Mouse (Mus musculus) liver, adult 2 months (tissue): ENCODE data around the gene Pear1. TPM values are rescaled to one million over a fixed set of nuclear protein-coding genes. Genes with fewer than 3 reads are reported as not detected.

Source experiments
- DNase-seq: peaks from one replicate; pipeline ENCODE4 v3.0.0-alpha.2; 2011; ENCODE audit warnings: low read depth, low spot score; ENCODE audit errors: extremely low read depth
- H3K27ac ChIP-seq: fragments of 200-500 bp; replicated peaks from 2 replicates; pipeline ENCODE4 v1.5.1; 2012; ENCODE audit warnings: low read depth, mild to moderate bottlenecking, control low read depth, inconsistent platforms, low read length; ENCODE audit not compliant: insufficient read depth
- H3K27me3 ChIP-seq: fragments of 200-500 bp; 2 replicates; pipeline ENCODE4 v1.6.1; 2012; ENCODE audit warnings: mild to moderate bottlenecking, moderate library complexity, low read length, inconsistent platforms; ENCODE audit not compliant: control insufficient read depth, insufficient read depth
- H3K36me3 ChIP-seq: fragments of 200-500 bp; 2 replicates; pipeline ENCODE4 v1.6.1; 2012; ENCODE audit warnings: low read length, inconsistent platforms; ENCODE audit not compliant: control insufficient read depth, insufficient read depth
- H3K4me1 ChIP-seq: fragments of 200-500 bp; 2 replicates; pipeline ENCODE4 v1.6.1; 2011; ENCODE audit warnings: low read length; ENCODE audit not compliant: control insufficient read depth, insufficient read depth
- H3K4me3 ChIP-seq: fragments of 200-500 bp; 2 replicates; pipeline ENCODE4 v1.5.1; 2011; ENCODE audit warnings: low read depth, mild to moderate bottlenecking, control low read depth, low read length, moderate library complexity; ENCODE audit not compliant: insufficient read depth
- H3K79me2 ChIP-seq: fragments of 200-500 bp; 2 replicates; pipeline ENCODE4 v1.6.1; 2012; ENCODE audit warnings: inconsistent platforms, mild to moderate bottlenecking, low read length, moderate library complexity; ENCODE audit not compliant: control insufficient read depth, insufficient read depth
- H3K9ac ChIP-seq: fragments of 200-500 bp; 2 replicates; pipeline ENCODE4 v1.6.1; 2012; ENCODE audit warnings: low read depth, mild to moderate bottlenecking, control low read depth, inconsistent platforms, low read length
- CTCF ChIP-seq: fragments of 200-500 bp; IDR thresholded peaks from 2 replicates; pipeline ENCODE4 v1.5.1; 2011; ENCODE audit warnings: low read depth, low read length, control low read depth
- POLR2A ChIP-seq: fragments of 200-500 bp; IDR thresholded peaks from 2 replicates; pipeline ENCODE4 v1.6.1; 2011; ENCODE audit warnings: low read length, control low read depth; ENCODE audit not compliant: insufficient read depth; ENCODE audit errors: extremely low read depth
- WGBS: fragments of 180-500 bp; shearing (Covaris S2); methylation state at CpG from one replicate; pipeline ENCODE4 v1.1.7; 2018; 5-methylcytosine and 5-hydroxymethylcytosine counted together
- polyA plus RNA-seq: library from polyadenylated mRNA; depleted of rRNA; stranded (reverse); fragments of >200 nt; gene quantifications from 2 replicates; pipeline ENCODE4 v1.2.3, GENCODE M21; 2012
- total RNA-seq: library from RNA; depleted of rRNA; stranded (reverse); fragments of >200 nt; gene quantifications from 2 replicates; pipeline ENCODE4 v1.2.3, GENCODE M21; 2014

The Pear1 gene
- total and polyA plus RNA-seq, 2 experiments: 2.3 to 12.7 TPM

DNA sequence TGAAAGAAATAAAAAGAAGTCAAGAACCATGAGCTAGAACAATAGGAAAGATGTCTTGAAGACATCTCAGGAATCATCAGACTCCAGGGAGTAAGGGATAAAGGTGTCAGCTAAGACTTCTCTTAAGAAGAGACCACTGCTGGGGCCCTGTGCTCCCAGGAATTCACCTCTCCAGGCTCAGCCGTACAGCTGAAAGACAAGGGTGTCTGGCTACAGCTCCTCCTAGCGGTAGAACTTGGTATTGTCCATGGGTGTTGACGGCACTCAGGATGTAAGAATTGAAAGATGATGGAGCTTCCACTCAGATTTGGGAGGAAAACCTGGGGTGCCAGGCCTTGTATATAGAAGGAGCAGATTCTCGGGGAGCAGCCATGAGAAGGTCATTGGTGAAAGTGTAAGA, 14.5 kb upstream of the Pear1 start:
- Histone ChIP-seq H3K4me1 (no peaks in the 10 kb centered on the region), H3K27me3 (no peaks in the 10 kb centered on the region), H3K36me3 (no peaks in the 10 kb centered on the region), H3K4me3 (no peak overlapping the region), H3K79me2 (no peaks in the 10 kb centered on the region), H3K9ac (no peak overlapping the region), H3K27ac (no peak overlapping the region)
- TF ChIP-seq CTCF (peak; percentile 75), POLR2A (no peak)
- 2% methylated on average over 4 of the region's 4 CpGs for WGBS
- peak; percentile 37 for DNase-seq

DNA sequence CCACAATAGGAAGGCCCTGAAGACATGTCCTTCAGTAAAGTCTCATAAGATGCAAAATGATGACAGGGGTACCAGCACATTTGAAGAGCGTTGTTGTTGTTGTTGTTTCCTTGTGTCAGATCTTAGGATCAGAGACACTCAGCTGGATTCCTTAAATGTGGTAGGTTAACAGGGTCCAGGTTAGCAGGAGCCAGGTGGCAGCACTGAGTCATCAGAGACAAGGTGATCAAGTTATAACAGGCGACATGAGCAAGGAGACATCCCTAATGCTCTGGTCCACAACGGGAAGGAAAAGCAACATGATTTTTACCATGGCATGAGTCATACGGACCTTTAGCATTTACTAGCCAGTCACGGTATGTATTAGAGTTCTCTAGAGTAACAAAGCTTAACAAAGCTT, 9.4 kb upstream of the Pear1 start:
- no peak for DNase-seq
- 65% methylated on average over 5 of the region's 5 CpGs for WGBS
- peak; percentile 33; the same call in 1 of the 2 replicates for TF ChIP-seq CTCF
- no peak for TF ChIP-seq POLR2A
- Histone ChIP-seq H3K9ac (no peak overlapping the region), H3K79me2 (no peaks in the 10 kb centered on the region), H3K4me1 (no peaks in the 10 kb centered on the region), H3K4me3 (no peak overlapping the region), H3K27ac (no peak overlapping the region), H3K36me3 (no peaks in the 10 kb centered on the region), H3K27me3 (no peaks in the 10 kb centered on the region)

DNA sequence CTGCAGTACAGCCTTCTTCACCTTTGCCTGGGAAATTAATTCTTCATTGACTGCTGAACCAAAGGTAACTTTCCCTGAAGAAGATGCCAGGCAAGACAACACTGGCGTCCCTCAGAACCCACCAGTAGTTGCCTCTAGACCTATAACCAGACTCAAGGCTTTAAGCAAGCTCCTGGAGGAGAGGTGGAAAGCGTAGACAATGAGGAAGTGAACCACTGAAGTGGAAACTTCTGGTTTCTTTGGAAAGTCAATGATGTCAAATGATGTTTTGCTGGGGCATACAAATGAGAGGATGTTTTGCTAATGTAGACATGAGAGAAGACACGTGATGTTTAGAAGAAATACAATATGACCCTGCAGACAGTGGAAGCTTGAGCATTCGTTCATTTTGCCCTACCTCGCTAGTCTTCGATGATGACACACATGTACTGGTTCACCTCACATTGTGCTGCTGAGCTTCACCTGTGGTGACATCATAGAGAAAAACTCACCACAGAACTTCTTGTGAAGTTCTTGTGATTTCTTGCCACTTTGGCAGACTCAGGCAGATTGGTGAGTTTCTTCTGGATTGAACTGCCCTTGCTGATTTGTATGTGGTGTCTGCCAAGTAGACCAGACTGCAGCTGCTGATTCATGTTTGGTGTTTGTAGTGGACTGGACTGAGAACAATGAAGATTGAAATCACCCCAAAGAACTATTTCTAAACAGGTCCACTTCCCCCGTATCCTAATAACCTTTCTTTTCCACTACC, 8.2 kb upstream of the Pear1 start:
- Histone ChIP-seq H3K27ac (no peak overlapping the region), H3K27me3 (no peaks in the 10 kb centered on the region), H3K4me3 (no peak overlapping the region), H3K9ac (no peak overlapping the region), H3K4me1 (no peaks in the 10 kb centered on the region), H3K36me3 (no peaks in the 10 kb centered on the region), H3K79me2 (no peaks in the 10 kb centered on the region)
- DNase-seq: no peak
- TF ChIP-seq CTCF: no peak
- no peak for TF ChIP-seq POLR2A
- 81% methylated on average over 7 of the region's 7 CpGs for WGBS

DNA sequence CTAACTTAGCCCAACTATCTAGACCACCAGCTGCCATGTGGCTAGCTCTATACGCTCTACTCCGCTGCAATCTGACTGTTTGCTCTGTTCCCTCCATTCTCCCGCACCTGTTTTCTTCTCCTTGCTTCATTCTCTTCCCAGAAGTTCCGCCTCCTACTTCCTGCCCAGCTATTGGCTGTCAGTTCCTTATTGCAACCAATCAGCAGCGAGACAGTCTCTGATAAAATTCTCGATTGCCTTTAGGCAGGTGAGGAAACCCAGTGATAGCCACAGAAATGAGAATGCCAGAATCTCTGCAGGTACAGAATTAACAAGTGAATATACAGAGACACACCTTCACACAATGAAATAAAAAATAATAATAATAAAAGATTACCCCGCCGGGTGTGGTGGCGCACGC, 4.9 kb upstream of the Pear1 start:
- Histone ChIP-seq H3K4me1 (no peaks in the 10 kb centered on the region), H3K9ac (no peak overlapping the region), H3K36me3 (no peaks in the 10 kb centered on the region), H3K27me3 (no peaks in the 10 kb centered on the region), H3K27ac (no peak overlapping the region), H3K79me2 (no peaks in the 10 kb centered on the region), H3K4me3 (no peak overlapping the region)
- no peak for DNase-seq
- TF ChIP-seq CTCF (no peak), POLR2A (no peak)
- WGBS: 47% methylated on average over 10 of the region's 10 CpGs

DNA sequence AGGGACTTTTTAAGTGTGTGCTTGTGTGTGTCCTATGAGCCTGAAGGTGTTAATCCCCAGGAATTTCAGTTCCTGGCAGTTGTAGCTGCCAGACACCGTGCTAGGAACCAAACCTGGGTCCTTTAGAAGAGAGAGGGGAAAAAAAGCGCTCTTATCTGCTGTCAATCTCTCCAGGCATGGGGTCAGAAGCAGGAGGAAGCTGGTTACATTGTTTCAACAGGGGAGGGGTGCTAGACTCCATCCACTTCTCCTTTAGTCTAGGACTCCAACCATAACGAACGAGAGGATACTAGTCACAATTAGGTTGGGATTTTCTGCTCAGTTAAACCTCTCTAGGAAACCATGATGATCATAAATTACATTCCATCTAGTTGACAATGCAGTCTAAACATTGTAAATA, 4.3 kb upstream of the Pear1 start:
- no peaks in the 10 kb centered on the region for H3K36me3 ChIP-seq

DNA sequence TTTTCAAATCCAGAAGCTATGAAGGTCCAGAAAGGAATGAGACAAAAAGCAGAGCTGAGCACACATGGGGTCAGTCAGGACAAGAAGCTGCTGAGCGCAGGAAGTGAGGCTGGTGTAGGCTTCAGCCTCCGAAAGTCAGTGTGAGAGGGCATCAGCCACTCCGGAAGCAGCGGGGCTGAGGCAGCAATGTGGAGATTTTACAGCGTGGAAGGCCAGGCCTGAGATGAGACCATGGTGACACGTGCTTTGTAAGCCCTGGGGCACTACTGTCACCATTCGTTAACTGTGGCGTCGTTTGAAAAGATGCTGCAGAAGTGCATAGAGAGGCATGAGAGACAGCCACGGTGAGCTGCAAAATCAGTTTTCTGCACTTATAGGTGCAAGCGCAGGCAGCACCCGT, 5.9 kb downstream of the Pear1 start:
- TF ChIP-seq CTCF (no peak), POLR2A (no peak)

More for the DNA sequence above, 4.3 kb upstream of the Pear1 start:
- H3K27ac ChIP-seq: no peak overlapping the region
- no peak overlapping the region for H3K9ac ChIP-seq
- WGBS: 44% methylated on average over 4 of the region's 4 CpGs
- H3K4me3 ChIP-seq: no peak overlapping the region
- no peaks in the 10 kb centered on the region for H3K27me3 ChIP-seq
- H3K79me2 ChIP-seq: no peaks in the 10 kb centered on the region
- TF ChIP-seq POLR2A: no peak
- TF ChIP-seq CTCF: no peak
- DNase-seq: no peak
- no peaks in the 10 kb centered on the region for H3K4me1 ChIP-seq

More for the DNA sequence above, 5.9 kb downstream of the Pear1 start:
- DNase-seq: no peak
- H3K4me1 ChIP-seq: no peaks in the 10 kb centered on the region
- H3K79me2 ChIP-seq: no peaks in the 10 kb centered on the region
- H3K27me3 ChIP-seq: no peaks in the 10 kb centered on the region
- no peaks in the 10 kb centered on the region for H3K36me3 ChIP-seq
- H3K4me3 ChIP-seq: no peak overlapping the region
- WGBS: 67% methylated on average over 12 of the region's 12 CpGs
- H3K9ac ChIP-seq: no peak overlapping the region
- no peak overlapping the region for H3K27ac ChIP-seq
